Mouse (Mus musculus) kidney, postnatal 36 days (tissue): ENCODE measurements at regions not wholly inside any gene's neighbourhood (a gene's known extent, or its start where the extent isn't known, plus 50 kb on each side); places are given as distances from the start of the nearest gene placed in this dataset.
"Not testable (repeated sequence)": the region's sequence is repeated elsewhere in the genome, so short reads cannot be mapped to it uniquely, and the experiment has no call there.

Experiments
- DNase-seq, 2 experiments: peaks; one replicate each; pipeline ENCODE4 v3.0.0; 2021 to 2022; ENCODE audit warnings: mixed read lengths in 2 of 2

- no peak for DNase-seq
These were observed 163.8 kb upstream of the Hapln1 start for GRCm38 (mm10) chr13:89375526-89376474.

GRCm38 (mm10) chr13:89378365-89378764 is 161.2 kb upstream of the Hapln1 start:
- DNase-seq: no peak

GRCm38 (mm10) chr13:89383619-89384190 is 155.9 kb upstream of the Hapln1 start:
- not testable (repeated sequence) for DNase-seq

GRCm38 (mm10) chr13:89384598-89385145 is 154.9 kb upstream of the Hapln1 start:
- no peak for DNase-seq

- no peak for DNase-seq
These were observed 152.2 kb upstream of the Hapln1 start for GRCm38 (mm10) chr13:89387416-89387815.

- DNase-seq: no peak
These were observed 150.4 kb upstream of the Hapln1 start for GRCm38 (mm10) chr13:89389149-89389548.

- peak in 1 of 2 experiments; percentile 5 for DNase-seq
These were observed 144.8 kb upstream of the Hapln1 start for GRCm38 (mm10) chr13:89394717-89395344.

- no peak for DNase-seq
These were observed 143.7 kb upstream of the Hapln1 start for GRCm38 (mm10) chr13:89395851-89396250.

GRCm38 (mm10) chr13:89401084-89401671 is 138.4 kb upstream of the Hapln1 start:
- DNase-seq: no peak

GRCm38 (mm10) chr13:89410504-89410903 is 129.1 kb upstream of the Hapln1 start:
- no peak for DNase-seq

GRCm38 (mm10) chr13:89412768-89413487 is 126.7 kb upstream of the Hapln1 start:
- no peak for DNase-seq

GRCm38 (mm10) chr13:89418804-89419203 is 120.8 kb upstream of the Hapln1 start:
- no peak for DNase-seq

GRCm38 (mm10) chr13:89421833-89422232 is 117.8 kb upstream of the Hapln1 start:
- DNase-seq: no peak

GRCm38 (mm10) chr13:89423491-89423890 is 116.1 kb upstream of the Hapln1 start:
- no peak for DNase-seq

GRCm38 (mm10) chr13:89428272-89429071 is 111.1 kb upstream of the Hapln1 start:
- DNase-seq: no peak

GRCm38 (mm10) chr13:89444847-89445246 is 94.7 kb upstream of the Hapln1 start:
- no peak for DNase-seq

- DNase-seq: no peak
These were observed 85.8 kb upstream of the Hapln1 start for GRCm38 (mm10) chr13:89453819-89454218.

GRCm38 (mm10) chr13:89454249-89455018 is 85.2 kb upstream of the Hapln1 start:
- no peak for DNase-seq

- no peak for DNase-seq
These were observed 75.8 kb upstream of the Hapln1 start for GRCm38 (mm10) chr13:89463746-89464145.
